Mouse (Mus musculus) brain, embryonic 14.5 days (tissue): ENCODE measurements around the gene Sh3bp1.

ENCODE experiments used
- CTCF ChIP-seq: fragments of 200-500 bp; IDR thresholded peaks from 2 replicates; pipeline ENCODE4 v1.5.1; 2012; ENCODE audit warnings: inconsistent platforms, mild to moderate bottlenecking, moderate library complexity, borderline replicate concordance; ENCODE audit not compliant: insufficient read depth, insufficient read length; ENCODE audit errors: extremely low read depth
- POLR2A ChIP-seq: fragments of 200-500 bp; IDR thresholded peaks from 2 replicates; pipeline ENCODE4 v1.6.1; 2012; ENCODE audit warnings: mild to moderate bottlenecking, inconsistent platforms, borderline replicate concordance; ENCODE audit not compliant: poor library complexity, insufficient read depth, insufficient read length, severe bottlenecking; ENCODE audit errors: extremely low read depth

- no peak for TF ChIP-seq CTCF
- no peak for TF ChIP-seq POLR2A
Measured at GRCm38 (mm10) chr15:78862280-78862679, 37.3 kb upstream of the Sh3bp1 start.
